Mouse (Mus musculus): ENCODE data around the gene Prc1.
"Not testable (repeated sequence)": the region's sequence is repeated elsewhere in the genome, so short reads cannot be mapped to it uniquely, and the experiment has no call there.

Gene Prc1

GRCm38 (mm10) chr7:80284391-80284790 lies 9.9 kb upstream of the Prc1 start:
- no peak for DNase-seq (ENCODE audit: extremely low spot score)

DNA sequence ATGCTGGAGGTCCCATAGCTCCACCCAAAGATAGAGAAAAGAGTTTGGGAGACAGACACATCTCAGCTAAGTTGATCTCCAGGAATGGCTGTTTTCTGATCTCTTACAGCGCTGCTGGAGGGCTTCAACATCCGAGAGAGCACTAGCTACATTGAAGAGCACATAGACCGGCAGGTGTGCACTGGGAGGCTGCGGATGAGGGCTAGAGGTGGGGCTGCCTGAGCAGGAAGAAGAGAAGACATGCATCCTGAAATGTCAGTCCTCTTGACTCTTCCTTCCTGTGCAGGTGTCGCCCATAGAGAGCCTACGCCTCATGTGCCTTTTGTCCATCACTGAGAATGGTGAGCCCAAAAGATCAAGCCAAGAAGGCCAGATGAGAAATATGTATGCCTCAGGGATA lies 8.5 kb upstream of the Prc1 start:
- no peak for DNase-seq (ENCODE audit: extremely low spot score)

- no peak for DNase-seq (ENCODE audit: extremely low spot score)
These were observed 6.5 kb upstream of the Prc1 start for GRCm38 (mm10) chr7:80287736-80288135.

- DNase-seq (ENCODE audit: extremely low spot score) = peak; percentile 61
These were observed 756 bp downstream of the Prc1 start for GRCm38 (mm10) chr7:80294764-80295648.

- DNase-seq (ENCODE audit: extremely low spot score) = no peak
These were observed 2.2 kb downstream of the Prc1 start for GRCm38 (mm10) chr7:80296462-80296861.

DNA sequence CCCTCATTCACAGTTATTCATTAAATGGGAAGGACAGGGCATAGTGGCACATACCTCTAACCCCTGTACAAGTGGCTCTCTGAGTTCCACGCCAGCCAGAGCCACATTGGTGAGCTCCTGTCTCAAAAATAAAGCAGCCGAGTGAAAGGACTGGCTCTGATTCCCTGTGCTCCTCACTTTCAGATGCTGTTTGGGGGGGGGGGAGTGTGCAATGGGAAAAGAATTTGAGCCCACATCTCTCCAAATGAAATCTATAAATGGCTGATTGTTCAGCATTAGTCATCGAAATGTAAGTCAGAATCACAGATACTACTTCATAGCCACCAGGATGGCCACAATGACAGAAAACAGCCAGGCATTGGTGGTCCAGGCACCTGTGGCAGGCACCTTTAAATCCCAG lies 2.8 kb downstream of the Prc1 start:
- no peak for DNase-seq (ENCODE audit: extremely low spot score)

- DNase-seq (ENCODE audit: extremely low spot score) = no peak
These were observed 4.5 kb downstream of the Prc1 start for GRCm38 (mm10) chr7:80298754-80299153.

DNA sequence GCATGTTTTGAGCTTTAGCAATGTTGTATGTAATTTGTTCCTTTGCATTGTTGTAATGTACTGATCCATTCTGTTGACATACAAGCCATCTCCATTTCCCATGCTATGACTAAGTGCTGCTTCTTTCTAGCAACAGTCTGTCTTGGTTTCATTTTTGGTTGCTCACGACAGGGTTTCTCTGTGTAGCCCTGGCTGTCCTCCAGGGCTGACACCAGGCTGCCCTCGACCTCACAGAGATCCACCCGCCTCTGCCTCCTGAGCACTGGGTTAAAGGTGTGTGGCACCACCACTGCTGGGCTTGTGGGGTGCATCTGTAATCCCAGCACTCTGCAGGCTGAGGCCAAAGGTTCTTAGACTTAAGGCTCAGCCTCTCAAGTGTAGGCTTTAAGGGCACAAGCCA lies 5.3 kb downstream of the Prc1 start:
- no peak for DNase-seq (ENCODE audit: extremely low spot score)

- no peak for DNase-seq (ENCODE audit: extremely low spot score)
These were observed 7.3 kb downstream of the Prc1 start for GRCm38 (mm10) chr7:80301522-80301921.

DNA sequence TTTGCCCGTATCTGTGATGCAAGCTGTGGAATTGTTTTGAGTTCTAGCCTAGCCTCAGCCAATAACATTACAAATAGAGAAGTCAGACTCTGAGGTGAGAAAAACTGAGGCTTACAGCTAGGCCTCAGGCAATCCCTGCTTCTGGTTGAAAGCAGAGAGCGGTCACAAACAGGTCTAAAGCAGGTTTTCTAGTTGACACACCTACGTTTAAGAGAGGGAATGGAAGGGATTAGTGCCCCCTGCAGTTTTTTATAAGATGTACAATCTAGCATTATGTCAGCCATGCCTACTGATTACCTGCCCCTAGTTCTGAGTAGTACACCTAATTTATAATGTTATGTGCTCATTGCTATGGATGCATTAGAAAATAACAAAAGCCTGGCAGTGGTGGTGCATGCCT lies 13.5 kb downstream of the Prc1 start:
- no peak for DNase-seq (ENCODE audit: extremely low spot score)

DNA sequence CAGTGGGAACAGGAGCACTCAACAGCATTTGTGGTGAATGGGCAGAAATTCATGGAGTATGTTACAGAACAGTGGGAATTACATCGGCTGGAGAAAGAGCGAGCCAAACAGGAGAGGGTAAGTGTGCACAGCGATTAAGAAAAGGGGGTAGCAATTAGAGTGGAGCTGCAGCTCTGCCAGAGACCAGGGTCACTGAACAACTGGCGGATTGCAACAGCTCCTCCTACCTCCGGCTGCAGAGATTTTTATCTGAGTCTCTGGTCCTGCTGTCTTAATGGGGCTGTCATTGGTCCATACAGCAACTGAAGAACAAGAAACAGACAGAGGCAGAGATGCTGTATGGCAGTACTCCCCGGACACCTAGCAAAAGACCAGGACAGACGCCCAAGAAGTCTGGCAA lies 16.5 kb downstream of the Prc1 start:
- no peak for DNase-seq (ENCODE audit: extremely low spot score)

GRCm38 (mm10) chr7:80315733-80316132 lies 21.5 kb downstream of the Prc1 start:
- no peak for DNase-seq (ENCODE audit: extremely low spot score)

DNA sequence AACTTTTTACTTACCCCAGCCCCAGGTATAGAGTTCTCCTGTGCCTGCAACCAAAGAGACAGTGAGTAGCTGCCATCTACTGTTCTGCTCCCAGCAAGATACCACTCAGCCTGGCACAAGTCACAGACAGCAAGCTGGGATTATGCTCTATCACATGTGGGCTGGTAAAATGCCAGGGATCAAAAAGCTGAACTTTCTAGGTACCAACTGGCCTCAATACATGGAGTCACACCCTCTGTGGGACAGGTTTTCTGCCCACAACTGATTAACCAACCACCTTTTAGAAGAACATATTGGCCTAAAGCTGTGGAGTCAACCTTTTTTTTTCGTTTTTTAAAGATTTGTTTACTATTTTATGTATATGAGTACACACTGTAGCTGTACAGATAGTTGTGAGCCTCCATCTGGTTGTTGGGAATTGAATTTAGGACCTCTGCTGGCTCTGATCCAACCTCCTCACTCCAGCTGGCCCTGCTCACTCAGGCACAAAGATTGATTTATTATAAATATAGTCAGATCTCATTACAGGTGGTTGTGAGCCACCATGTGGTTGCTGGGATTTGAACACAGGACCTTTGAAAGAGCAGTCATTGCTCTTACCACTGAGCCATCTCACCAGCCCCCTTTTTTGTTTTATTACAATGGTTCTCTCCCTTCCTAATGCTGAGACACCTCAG lies 23.3 kb downstream of the Prc1 start:
- no peak for DNase-seq (ENCODE audit: extremely low spot score)

DNA sequence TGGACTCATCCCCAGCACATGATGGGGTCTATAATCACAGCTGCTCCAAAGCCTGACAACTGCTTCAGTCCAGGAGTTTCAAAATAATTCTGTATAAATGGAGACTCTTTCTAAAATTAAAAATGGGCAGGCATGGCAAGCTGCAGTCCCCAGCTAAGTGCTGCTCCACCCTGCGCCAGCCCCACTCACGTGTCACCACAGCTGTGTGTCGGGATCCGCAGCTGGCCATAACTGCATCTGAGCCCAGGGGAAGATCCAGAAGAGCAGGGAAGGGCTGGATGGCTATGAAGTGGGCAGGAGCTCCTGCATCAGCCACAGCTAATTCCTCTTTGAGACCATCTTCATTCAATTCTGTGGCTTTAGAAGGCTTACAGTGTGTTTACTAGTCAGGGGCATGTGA lies 24.4 kb downstream of the Prc1 start:
- DNase-seq (ENCODE audit: extremely low spot score) = no peak

DNA sequence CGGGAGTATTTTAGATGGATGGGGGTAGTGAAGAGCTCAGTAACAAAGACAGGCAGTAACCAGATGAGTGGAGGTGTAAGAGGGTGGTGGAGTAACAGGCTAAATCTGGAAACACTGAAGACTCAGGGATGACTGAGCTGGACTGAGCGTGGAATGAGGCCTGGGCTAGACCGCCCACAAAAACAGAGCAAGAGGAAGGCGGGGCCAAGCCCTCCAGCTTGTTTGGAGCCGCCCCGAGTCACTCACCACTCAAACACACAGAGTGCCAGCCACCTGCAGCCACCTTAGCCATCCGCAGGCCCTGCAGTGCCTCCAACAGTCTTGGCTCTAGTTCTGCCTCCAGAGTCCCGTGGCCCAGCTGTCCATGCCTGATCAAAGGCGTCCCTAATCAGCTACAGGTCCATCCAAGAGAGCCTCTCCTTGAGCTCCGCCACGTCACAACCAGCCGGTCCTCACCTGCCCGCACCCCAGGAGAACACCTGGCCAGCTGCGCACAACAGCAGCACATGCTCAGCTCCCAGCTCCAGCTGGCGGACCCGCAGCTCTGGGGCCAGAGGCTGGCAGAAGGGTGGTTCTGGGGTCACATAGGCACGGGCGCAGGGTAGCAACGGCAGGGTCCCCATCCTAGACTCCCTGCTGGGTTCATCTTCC lies 25.7 kb downstream of the Prc1 start:
- no peak for DNase-seq (ENCODE audit: extremely low spot score)

- no peak for DNase-seq (ENCODE audit: extremely low spot score)
These were observed 29.1 kb downstream of the Prc1 start for GRCm38 (mm10) chr7:80323336-80323735.

GRCm38 (mm10) chr7:80324043-80324815 lies 30.0 kb downstream of the Prc1 start, which contains the start of gene Rccd1:
Rccd1 (minus strand) TSS chr7:80324454.
- peak; percentile 97 for DNase-seq (ENCODE audit: extremely low spot score)

- not testable (repeated sequence) for DNase-seq (ENCODE audit: extremely low spot score)
These were observed 30.5 kb downstream of the Prc1 start for GRCm38 (mm10) chr7:80324816-80325119.

- DNase-seq (ENCODE audit: extremely low spot score) = no peak
These were observed 31.1 kb downstream of the Prc1 start for GRCm38 (mm10) chr7:80325292-80325868.

GRCm38 (mm10) chr7:80326076-80326475 lies 31.8 kb downstream of the Prc1 start:
- DNase-seq (ENCODE audit: extremely low spot score) = no peak

DNA sequence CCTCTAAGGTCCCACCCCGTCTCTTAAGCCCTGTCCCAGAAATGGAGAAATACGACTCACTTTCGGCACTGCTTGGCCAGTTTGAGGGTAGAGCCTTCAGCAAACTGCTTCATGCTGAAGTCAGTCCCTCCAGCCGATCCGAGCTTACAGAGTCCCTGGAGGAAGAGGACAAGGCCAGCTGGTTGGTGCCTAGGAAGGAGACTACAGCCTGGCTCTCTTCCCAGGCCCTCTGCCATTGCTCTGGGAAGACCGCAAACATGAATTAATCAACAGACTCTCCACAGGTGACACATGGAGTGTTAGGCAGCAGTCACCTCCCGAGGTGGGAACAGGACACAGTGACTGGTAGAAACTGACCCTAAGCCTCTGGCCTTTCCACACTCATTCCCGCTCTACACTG lies 36.0 kb downstream of the Prc1 start:
- no peak for DNase-seq (ENCODE audit: extremely low spot score)

- no peak for DNase-seq (ENCODE audit: extremely low spot score)
These were observed 37.2 kb downstream of the Prc1 start for GRCm38 (mm10) chr7:80331433-80331832.
